Mouse (Mus musculus) embryo, embryonic 11 days (tissue): Measurements from ENCODE around the gene Casp3.
A peak's percentile ranks its signal among the peaks of the same experiment; 100 is the strongest.
"Not testable (repeated sequence)": the region's sequence is repeated elsewhere in the genome, so short reads cannot be mapped to it uniquely, and the experiment has no call there.

ENCODE experiments used
- DNase-seq: peaks from one replicate; pipeline ENCODE4 v3.0.0-alpha.2; 2015

Casp3 gene

GRCm38 (mm10) chr8:46616879-46617689 is at the start of gene Casp3, which contains the start of gene Primpol:
TSS of gene Casp3 (plus strand) at chr8:46617291.
TSS of gene Primpol (minus strand) at chr8:46617212.
- peak; percentile 99 for DNase-seq

GRCm38 (mm10) chr8:46567946-46568345 is 49.1 kb upstream of the Casp3 start:
- DNase-seq, result no peak

- DNase-seq, result peak; percentile 9
These were observed 48.1 kb upstream of the Casp3 start for GRCm38 (mm10) chr8:46568942-46569341.

- DNase-seq, result no peak
These were observed 47.2 kb upstream of the Casp3 start for GRCm38 (mm10) chr8:46569659-46570441.

GRCm38 (mm10) chr8:46570673-46571072 is 46.4 kb upstream of the Casp3 start:
- DNase-seq, result no peak

- no peak for DNase-seq
These were observed 43.6 kb upstream of the Casp3 start for GRCm38 (mm10) chr8:46573446-46573845.

GRCm38 (mm10) chr8:46573964-46574363 is 43.1 kb upstream of the Casp3 start:
- DNase-seq, result no peak

- no peak for DNase-seq
These were observed 38.3 kb upstream of the Casp3 start for GRCm38 (mm10) chr8:46578794-46579193.

GRCm38 (mm10) chr8:46584328-46584727 is 32.8 kb upstream of the Casp3 start:
- not testable (repeated sequence) for DNase-seq

GRCm38 (mm10) chr8:46585576-46585975 is 31.5 kb upstream of the Casp3 start:
- no peak for DNase-seq

- DNase-seq, result no peak
These were observed 29.2 kb upstream of the Casp3 start for GRCm38 (mm10) chr8:46587911-46588310.

GRCm38 (mm10) chr8:46588663-46589062 is 28.4 kb upstream of the Casp3 start:
- no peak for DNase-seq

- DNase-seq, result no peak
These were observed 24.0 kb upstream of the Casp3 start for GRCm38 (mm10) chr8:46593067-46593466.

- no peak for DNase-seq
These were observed 23.3 kb upstream of the Casp3 start for GRCm38 (mm10) chr8:46593772-46594171.

GRCm38 (mm10) chr8:46595593-46595992 is 21.5 kb upstream of the Casp3 start:
- no peak for DNase-seq

GRCm38 (mm10) chr8:46596530-46596929 is 20.6 kb upstream of the Casp3 start:
- DNase-seq, result no peak

GRCm38 (mm10) chr8:46597411-46597810 is 19.7 kb upstream of the Casp3 start:
- DNase-seq, result no peak

GRCm38 (mm10) chr8:46598114-46598513 is 19.0 kb upstream of the Casp3 start:
- no peak for DNase-seq

GRCm38 (mm10) chr8:46598753-46599152 is 18.3 kb upstream of the Casp3 start:
- no peak for DNase-seq

- no peak for DNase-seq
These were observed 17.7 kb upstream of the Casp3 start for GRCm38 (mm10) chr8:46599314-46599904.

GRCm38 (mm10) chr8:46600959-46601707 is 16.0 kb upstream of the Casp3 start:
- peak; percentile 40 for DNase-seq

GRCm38 (mm10) chr8:46603587-46603986 is 13.5 kb upstream of the Casp3 start:
- no peak for DNase-seq

- DNase-seq, result no peak
These were observed 10.2 kb upstream of the Casp3 start for GRCm38 (mm10) chr8:46606930-46607329.
